Mouse (Mus musculus) cerebellum, adult 2 months (tissue): ENCODE measurements around the gene Cldn34a. TPM values are rescaled to one million over a fixed set of nuclear protein-coding genes. Genes with fewer than 3 reads are reported as not detected.
"Not testable (repeated sequence)": the region's sequence is repeated elsewhere in the genome, so short reads cannot be mapped to it uniquely, and the experiment has no call there.

Source experiments
- DNase-seq, 2 experiments: peaks; one replicate each; pipeline ENCODE4 v3.0.0; 2021
- H3K27ac ChIP-seq: fragments of 200-500 bp; 2 replicates; pipeline ENCODE4 v1.5.1; 2012; ENCODE audit warnings: low read length, control low read depth, inconsistent platforms; ENCODE audit not compliant: insufficient read depth
- H3K27me3 ChIP-seq: fragments of 200-500 bp; 2 replicates; pipeline ENCODE4 v1.6.1; 2012; ENCODE audit warnings: inconsistent platforms, mild to moderate bottlenecking, low read length, moderate library complexity; ENCODE audit not compliant: control insufficient read depth, insufficient read depth
- H3K4me1 ChIP-seq: fragments of 200-500 bp; 2 replicates; pipeline ENCODE4 v1.6.1; 2011; ENCODE audit warnings: low read length; ENCODE audit not compliant: control insufficient read depth, insufficient read depth
- H3K4me3 ChIP-seq: fragments of 200-500 bp; replicated peaks from 2 replicates; pipeline ENCODE3; 2011; ENCODE audit warnings: mild to moderate bottlenecking, low read depth, low read length, control low read depth; ENCODE audit not compliant: insufficient read depth
- CTCF ChIP-seq: fragments of 200-500 bp; IDR thresholded peaks from 2 replicates; pipeline ENCODE4 v1.5.1; 2011; ENCODE audit warnings: low read depth, mild to moderate bottlenecking, control low read depth, low read length, moderate library complexity, borderline replicate concordance; ENCODE audit not compliant: insufficient read depth
- POLR2A ChIP-seq: fragments of 200-500 bp; IDR thresholded peaks from 2 replicates; pipeline ENCODE4 v1.6.1; 2011; ENCODE audit warnings: low read length, control low read depth, borderline replicate concordance; ENCODE audit not compliant: insufficient read depth
- WGBS: fragments of 180-500 bp; shearing (Covaris S2); methylation state at CpG from one replicate; pipeline ENCODE4 v1.1.7; 2018; 5-methylcytosine and 5-hydroxymethylcytosine counted together
- polyA plus RNA-seq: library from polyadenylated mRNA; depleted of rRNA; stranded (reverse); fragments of >200 nt; gene quantifications from 2 replicates; pipeline ENCODE4 v1.2.3, GENCODE M21; 2012; rRNA removed

Cldn34a gene
- not detected in 2 replicates for polyA plus RNA-seq

DNA sequence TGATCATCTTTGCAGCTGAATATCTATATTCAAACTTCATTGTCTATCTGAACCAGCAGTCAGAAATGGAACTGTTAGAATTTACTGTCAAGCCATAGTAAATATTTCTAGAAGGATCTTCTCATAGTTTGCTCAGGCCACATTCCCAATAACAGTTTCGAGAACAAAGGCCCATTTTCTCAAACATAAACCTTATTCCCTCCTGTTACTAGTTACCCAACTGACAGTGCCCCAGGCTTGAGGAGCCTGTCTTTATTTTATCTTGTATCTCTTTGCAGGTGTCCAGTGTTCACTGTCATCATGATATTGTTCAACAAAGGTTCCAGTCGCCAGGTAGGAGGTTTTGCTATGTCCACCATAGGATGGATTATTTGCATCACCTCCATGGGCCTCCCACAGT lies at the start of gene Cldn34a:
Gene Cldn34a (plus strand): TSS at position 301 of the 400 bp plus-strand sequence.
- no peak for DNase-seq
- TF ChIP-seq CTCF = no peak
- TF ChIP-seq POLR2A = no peak
- WGBS = 77% methylated on average over 2 of the region's 2 CpGs
- H3K27me3 ChIP-seq = no peaks in the 10 kb centered on the region
- H3K4me1 ChIP-seq = no peaks in the 10 kb centered on the region
- H3K27ac ChIP-seq = no peak within 1 kb of the TSS
- H3K4me3 ChIP-seq = no peak within 1 kb of the TSS

DNA sequence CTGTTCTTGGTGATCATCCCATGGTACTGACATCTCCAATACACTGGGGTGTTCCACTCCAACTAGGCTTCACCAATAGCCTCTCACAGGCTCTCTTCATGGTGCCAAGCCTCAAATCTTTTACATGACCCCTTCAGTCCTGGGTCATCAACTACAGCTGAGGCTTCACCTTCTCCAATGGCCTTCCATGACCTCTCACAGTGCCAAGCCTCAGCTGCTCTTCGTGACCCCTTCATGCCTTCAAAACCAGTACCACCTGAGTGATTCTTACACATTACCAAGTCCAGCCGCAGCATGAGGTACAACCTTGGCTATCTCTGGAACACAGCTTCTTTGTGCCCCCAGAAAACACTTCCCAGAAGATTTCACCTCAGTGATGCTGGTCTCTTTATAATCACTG lies 44.5 kb upstream of the Cldn34a start:
- DNase-seq, H3K4me3 ChIP-seq: not testable (repeated sequence)

DNA sequence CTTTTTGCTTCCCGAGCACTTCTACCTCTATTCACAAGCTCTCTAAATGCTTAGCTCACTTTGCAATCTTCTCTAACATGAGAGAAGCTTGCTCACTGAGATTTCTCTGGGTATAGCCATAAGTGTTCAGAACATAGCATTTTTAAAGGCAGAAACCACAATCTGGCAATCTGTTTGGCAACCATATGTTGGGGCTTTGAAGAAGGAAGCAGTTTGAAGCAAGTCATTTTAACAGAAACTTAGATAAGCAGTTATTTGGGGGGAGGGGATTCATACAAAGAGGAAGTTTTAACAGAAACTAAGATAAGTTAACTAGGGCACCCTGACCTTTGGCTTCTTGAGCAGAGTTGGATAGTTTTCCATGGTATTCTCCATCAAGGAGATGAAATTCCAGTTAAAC lies 17.4 kb upstream of the Cldn34a start:
- TF ChIP-seq POLR2A (no peak), CTCF (no peak)
- no peak overlapping the region for H3K27ac ChIP-seq
- no peak for DNase-seq
- 90% methylated on average over 1 of the region's 1 CpGs for WGBS
- H3K27me3 ChIP-seq = no peaks in the 10 kb centered on the region
- no peaks in the 10 kb centered on the region for H3K4me1 ChIP-seq
- no peak overlapping the region for H3K4me3 ChIP-seq

More for the DNA sequence above, 44.5 kb upstream of the Cldn34a start:
- H3K4me1 ChIP-seq, H3K27ac ChIP-seq, H3K27me3 ChIP-seq: not testable (repeated sequence)
- 73% methylated on average over 2 of the region's 2 CpGs for WGBS

DNA sequence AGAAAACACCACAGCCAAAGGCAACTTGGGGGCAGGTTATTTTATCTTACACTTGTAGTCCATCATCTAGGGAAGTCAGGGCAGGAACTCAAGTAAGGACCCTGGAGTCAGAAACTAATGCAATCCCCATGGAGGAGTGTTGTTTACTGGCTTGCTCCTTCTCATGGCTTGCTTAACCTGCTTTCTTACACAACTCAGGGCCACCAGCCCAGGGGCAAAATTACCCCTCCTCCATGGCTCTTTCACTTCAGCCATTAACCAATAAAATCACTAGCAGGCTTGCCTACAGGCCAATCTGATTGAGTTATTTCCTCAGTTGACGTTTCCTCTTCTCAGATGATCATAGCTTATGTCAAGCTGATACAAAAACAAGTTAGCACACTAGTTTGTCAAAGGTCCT lies 15.0 kb upstream of the Cldn34a start:
- WGBS = 58% methylated on average over 1 of the region's 1 CpGs
- no peak for DNase-seq
- TF ChIP-seq POLR2A = no peak
- TF ChIP-seq CTCF = no peak
- H3K4me3 ChIP-seq = no peak overlapping the region
- no peaks in the 10 kb centered on the region for H3K4me1 ChIP-seq
- no peak overlapping the region for H3K27ac ChIP-seq
- H3K27me3 ChIP-seq = no peaks in the 10 kb centered on the region

DNA sequence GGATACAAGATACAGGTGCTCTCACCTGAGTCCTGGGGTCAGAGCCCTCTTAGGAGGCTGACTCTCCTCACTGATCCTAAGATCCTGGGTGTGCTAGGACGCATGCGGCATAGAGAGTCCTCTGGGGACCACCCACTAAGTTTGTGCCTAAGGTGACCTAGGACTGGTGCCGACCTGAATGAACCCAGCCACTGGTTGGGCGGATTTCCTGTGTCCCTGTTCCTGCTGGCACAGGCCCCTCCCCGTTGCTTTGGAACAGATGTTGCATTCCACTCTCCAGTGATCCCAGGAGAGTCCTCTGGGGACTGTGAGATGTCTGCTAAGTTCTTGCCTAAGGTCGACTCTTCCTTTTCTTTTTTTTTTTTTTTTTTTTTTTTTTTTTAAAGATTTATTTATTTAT lies 5.7 kb upstream of the Cldn34a start:
- TF ChIP-seq POLR2A = no peak
- no peak for TF ChIP-seq CTCF
- DNase-seq = no peak
- 69% methylated on average over 6 of the region's 6 CpGs for WGBS
- no peaks in the 10 kb centered on the region for H3K4me1 ChIP-seq
- no peaks in the 10 kb centered on the region for H3K27me3 ChIP-seq
- no peak overlapping the region for H3K27ac ChIP-seq
- H3K4me3 ChIP-seq = no peak overlapping the region

Other genes with a start within 250 kb of the Cldn34a start
- gene Kantr, start 235.8 kb upstream of the Cldn34a start, polyA plus RNA-seq = 25.5 and 28.8 TPM in 2 replicates
- gene Tspyl2, start 220.9 kb upstream of the Cldn34a start, polyA plus RNA-seq = 191 and 195 TPM in 2 replicates
- gene Gpr173, start 194.6 kb upstream of the Cldn34a start, polyA plus RNA-seq = 18.3 and 21.0 TPM in 2 replicates
- gene Shroom2, start 206.1 kb downstream of the Cldn34a start, polyA plus RNA-seq = 32.6 and 39.6 TPM in 2 replicates
- 0.16 TPM in 1 of 2 replicates, not detected in the other for gene Gpr143, start 218.6 kb downstream of the Cldn34a start, polyA plus RNA-seq